In genomic region chr5:25246473-25246865, GRCm38 (mm10) we compare ENCODE assay signal across 29 mouse cellular contexts. TPM values are rescaled to one million over a fixed set of nuclear protein-coding genes. Genes with fewer than 3 reads are reported as not detected.
A peak's percentile ranks its signal among the peaks of the same experiment; 100 is the strongest.
DNase-seq lines count a peak whose midpoint lies in the region; ATAC-seq and TF ChIP-seq lines count a peak whose summit lies in the region.
"Had no signal": no experiment of that assay in that cellular context is flagged by ENCODE, and none has a peak within 500 bp of the region (broad histone marks: within the 10 kb centered on the region; RNA-seq: fewer than 3 reads in every experiment).

No protein-coding gene starts in this region.

- H3K4me1 ChIP-seq in kidney, embryonic 16.5 days (ENCODE audit: insufficient read depth, low read length): peaks cover 3% of the 10 kb centered on the region
- peaks cover 3% of the 10 kb centered on the region; the same call in 1 of the 2 replicates for H3K4me1 ChIP-seq in liver, postnatal 0 days (ENCODE audit: insufficient read depth)
- H3K4me1 ChIP-seq: embryonic facial prominence, embryonic 12.5 days; embryonic facial prominence, embryonic 15.5 days had no signal

- no peak overlapping the region for H3K9ac ChIP-seq in kidney, embryonic 16.5 days (replicated peaks; ENCODE audit: low read length)
- H3K9ac ChIP-seq in liver, postnatal 0 days (replicated peaks): no peak overlapping the region
- H3K9ac ChIP-seq: embryonic facial prominence, embryonic 12.5 days; embryonic facial prominence, embryonic 15.5 days; forebrain, postnatal 0 days; heart, embryonic 13.5 days; hindbrain, embryonic 14.5 days had no signal

- no peaks in the 10 kb centered on the region for H3K9me3 ChIP-seq in kidney, embryonic 16.5 days (ENCODE audit: low read length)
- no peaks in the 10 kb centered on the region for H3K9me3 ChIP-seq in liver, postnatal 0 days (ENCODE audit: low read length)
- H3K9me3 ChIP-seq: embryonic facial prominence, embryonic 12.5 days; embryonic facial prominence, embryonic 15.5 days; heart, embryonic 13.5 days had no signal

- DNase-seq in kidney, adult 9 months: peak; percentile 78
- DNase-seq in kidney, adult 11 months: no peak
- DNase-seq in kidney, postnatal 4 days: no peak
- DNase-seq in liver, postnatal 0 days: no peak
- no peak for DNase-seq in liver
- DNase-seq: adrenal gland, postnatal 14 days; cerebellum, adult 11 months; cerebellum, adult 2 months; cerebellum, adult 9-11 months; cerebellum, postnatal 25 days; forebrain, postnatal 0 days; gastrocnemius, adult 2 months; gastrocnemius, postnatal 14 days; heart, adult 18-20 months; heart, postnatal 14 days; heart, postnatal 4 days had no signal

- no peak for ATAC-seq in kidney, embryonic 16.5 days (ENCODE audit: low FRiP score, low TSS enrichment)
- no peak for ATAC-seq in liver, postnatal 0 days
- ATAC-seq: CD4-positive, CD25-positive, alpha-beta regulatory T cell, adult 4 months; forebrain, embryonic 14.5 days; forebrain, postnatal 0 days had no signal

- TF ChIP-seq EP300 in liver, postnatal 0 days (IDR thresholded peaks at IDR 0.05; ENCODE audit: low read depth): no peak

- no peaks in the 10 kb centered on the region for H3K27me3 ChIP-seq in kidney, embryonic 16.5 days (ENCODE audit: insufficient read depth, low read length)
- no peaks in the 10 kb centered on the region for H3K27me3 ChIP-seq in liver, postnatal 0 days (ENCODE audit: insufficient read depth, low read length)
- H3K27me3 ChIP-seq: embryonic facial prominence, embryonic 12.5 days; embryonic facial prominence, embryonic 15.5 days; heart, embryonic 13.5 days had no signal

- H3K4me2 ChIP-seq in kidney, embryonic 16.5 days (replicated peaks; ENCODE audit: low read depth, low read length): no peak overlapping the region
- H3K4me2 ChIP-seq in liver, postnatal 0 days (ENCODE audit: low read depth, low read length): no peak overlapping the region
- H3K4me2 ChIP-seq: embryonic facial prominence, embryonic 12.5 days; embryonic facial prominence, embryonic 15.5 days; heart, embryonic 13.5 days; hindbrain, embryonic 14.5 days had no signal

- 39% methylated on average over 1 of the region's 1 CpGs for WGBS in kidney, embryonic 16.5 days
- WGBS in liver, postnatal 0 days (ENCODE audit: insufficient replicate concordance): 56% methylated on average over 1 of the region's 1 CpGs

- peaks cover 13% of the 10 kb centered on the region for H3K36me3 ChIP-seq in kidney, embryonic 16.5 days (ENCODE audit: insufficient read depth, low read length)
- H3K36me3 ChIP-seq in liver, postnatal 0 days (replicated peaks; ENCODE audit: insufficient read depth, low read length): peaks cover 6% of the 10 kb centered on the region; the same call in 1 of the 2 replicates

- H3K27ac ChIP-seq in kidney, embryonic 16.5 days (ENCODE audit: low read length): peak overlapping the region; percentile 87
- peak overlapping the region; percentile 53 for H3K27ac ChIP-seq in liver, postnatal 0 days (ENCODE audit: low read depth)
- H3K27ac ChIP-seq: embryonic facial prominence, embryonic 12.5 days; embryonic facial prominence, embryonic 15.5 days; gastrocnemius, adult 2 months; heart, embryonic 13.5 days; hindbrain, embryonic 14.5 days had no signal

- no peak for TF ChIP-seq CTCF in liver, postnatal 0 days (IDR thresholded peaks at IDR 0.05; ENCODE audit: low read depth)

- H3K4me3 ChIP-seq in kidney, embryonic 16.5 days (ENCODE audit: low read length): no peak overlapping the region
- no peak overlapping the region for H3K4me3 ChIP-seq in liver, postnatal 0 days (ENCODE audit: low read depth, low read length)
- H3K4me3 ChIP-seq: embryonic facial prominence, embryonic 12.5 days; embryonic facial prominence, embryonic 15.5 days; gastrocnemius, adult 2 months; heart, embryonic 13.5 days had no signal

RNA-seq across cellular contexts. Expression of gene E130116L18Rik, which starts 23.5 kb away (rescaled TPM):
- polyA plus RNA-seq in kidney, embryonic 16.5 days (2015; fragmentation: Nextera tagmentation; extraction: Ambion mirVana): not detected in 2 replicates
- not detected in 2 replicates for polyA plus RNA-seq in liver, postnatal 0 days (2015; fragmentation: Nextera tagmentation; extraction: Ambion mirVana)
- polyA plus RNA-seq: adrenal gland, adult 2 months; C2C12; CD4-positive, CD25-positive, alpha-beta regulatory T cell, adult 4 months; cerebellum, adult 2 months; embryonic facial prominence, embryonic 12.5 days; embryonic facial prominence, embryonic 15.5 days; forebrain, embryonic 11.5 days; forebrain, embryonic 14.5 days; frontal cortex, adult 2 months; heart, embryonic 13.5 days; heart, embryonic 16.5 days; hindbrain, embryonic 11.5 days; hindbrain, embryonic 14.5 days had no signal

RNA-seq across cellular contexts. Expression of gene Galnt11, which starts 24.8 kb away (rescaled TPM):
- polyA plus RNA-seq in kidney, embryonic 16.5 days (2015; fragmentation: Nextera tagmentation; extraction: Ambion mirVana): 107 and 123 TPM in 2 replicates
- polyA plus RNA-seq in liver, postnatal 0 days (2015; fragmentation: Nextera tagmentation; extraction: Ambion mirVana): 11.8 and 12.3 TPM in 2 replicates
